Mouse (Mus musculus): ENCODE results near the gene Prr5.

DNA sequence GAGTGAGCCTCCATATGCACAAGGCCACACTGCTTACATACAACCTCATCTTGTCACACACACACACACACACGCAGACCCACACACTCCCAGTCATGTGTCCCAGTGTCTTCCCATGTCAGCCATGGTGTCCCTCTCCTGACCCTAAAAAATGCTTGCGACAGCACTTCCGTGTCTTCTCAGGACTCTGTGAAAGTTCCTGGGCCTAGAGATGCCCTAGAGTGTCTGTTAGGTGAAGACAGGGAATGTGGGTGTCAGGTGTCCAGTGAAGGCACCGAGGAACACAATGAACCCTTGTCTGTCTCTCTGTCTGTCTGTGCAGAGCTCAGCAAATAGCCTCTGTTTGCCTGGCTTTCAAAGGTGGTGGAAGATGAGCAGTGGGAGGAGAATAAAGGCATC is 1.2 kb downstream of the Prr5 start:
- TF ChIP-seq FLI1 (IDR thresholded peaks at IDR 0.05; ENCODE audit: low read length) (no peak), GATA1 (IDR thresholded peaks at IDR 0.05; ENCODE audit: borderline replicate concordance, low read length) (no peak)
